Mouse (Mus musculus) cerebellum, postnatal 4 days (tissue): ENCODE data around the gene Serpina11.

Source experiments
- DNase-seq, 2 experiments: peaks; one replicate each; pipeline ENCODE4 v3.0.0; 2022; ENCODE audit warnings: low spot score in 2 of 2, mixed read lengths in 1 of 2

Serpina11 gene

DNA sequence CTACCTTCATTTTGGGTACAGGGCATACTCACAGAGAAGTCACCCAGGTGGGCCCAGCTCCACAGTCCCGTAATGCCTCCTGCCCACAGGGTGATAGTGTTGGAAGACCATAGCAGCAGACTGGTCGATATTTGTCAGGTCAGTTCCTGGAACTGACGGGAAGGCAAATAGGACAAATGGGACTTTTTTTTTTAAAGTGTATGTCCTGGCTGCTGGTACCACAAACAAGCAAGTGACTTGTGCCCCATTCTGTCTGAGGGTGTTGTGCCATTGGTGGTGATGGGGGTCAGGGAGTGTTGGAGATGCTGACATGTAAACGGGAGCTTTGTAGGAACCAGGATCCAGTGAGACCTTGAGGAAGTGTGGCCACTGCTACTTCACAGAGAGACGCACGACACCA lies at the start of gene Serpina11:
TSS of gene Serpina11 (minus strand) at position 101 of the 400 bp plus-strand sequence.
- no peak for DNase-seq

- DNase-seq = no peak
These were observed 48.4 kb upstream of the Serpina11 start for GRCm38 (mm10) chr12:104038181-104038580.

DNA sequence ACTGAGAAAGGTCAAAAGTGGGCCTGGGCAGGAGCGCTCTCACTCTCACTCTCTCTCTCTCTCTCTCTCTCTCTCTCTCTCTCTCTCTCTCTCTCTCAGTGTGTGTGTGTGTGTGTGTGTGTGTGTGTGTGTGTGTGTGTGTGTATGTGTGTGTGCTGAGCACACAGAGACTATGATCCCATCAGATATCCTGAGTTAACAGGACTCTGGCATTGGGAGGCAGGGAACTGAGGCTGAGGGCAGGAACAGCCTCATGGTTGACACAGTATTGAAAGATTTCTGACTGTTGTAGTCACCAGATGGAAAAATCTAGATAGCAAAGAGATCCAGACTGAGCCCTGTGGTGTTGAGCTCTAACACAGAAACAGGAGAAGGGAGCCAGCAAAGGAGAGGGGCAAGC lies 44.0 kb upstream of the Serpina11 start:
- no peak for DNase-seq

- DNase-seq = no peak
These were observed 40.2 kb upstream of the Serpina11 start for GRCm38 (mm10) chr12:104029986-104030385.

DNA sequence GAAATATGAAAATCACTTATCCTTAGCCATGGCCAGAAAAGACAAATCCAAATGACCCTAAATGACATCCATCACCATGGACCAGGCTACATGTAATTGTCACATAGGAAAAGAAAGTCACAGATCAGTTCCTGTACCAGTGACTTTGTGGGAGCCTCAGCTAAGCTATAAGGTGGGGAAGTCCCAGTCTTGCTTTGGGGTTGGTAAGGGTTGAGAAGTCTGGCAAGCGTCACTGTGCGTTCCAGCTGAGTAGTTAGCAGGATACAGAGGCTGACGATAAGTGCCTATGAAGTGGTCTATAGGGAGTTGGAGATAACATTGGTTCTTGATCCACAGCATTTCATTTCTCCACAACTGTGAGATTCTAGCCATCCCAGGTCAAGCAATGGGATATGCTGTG lies 25.5 kb upstream of the Serpina11 start:
- no peak for DNase-seq

- no peak for DNase-seq
These were observed 23.9 kb upstream of the Serpina11 start, which contains the start of gene Serpina9 for GRCm38 (mm10) chr12:104013620-104014019. TSS of gene Serpina9 (minus strand) at chr12:104013755.

- no peak for DNase-seq
These were observed 14.9 kb upstream of the Serpina11 start for GRCm38 (mm10) chr12:104004689-104005088.

DNA sequence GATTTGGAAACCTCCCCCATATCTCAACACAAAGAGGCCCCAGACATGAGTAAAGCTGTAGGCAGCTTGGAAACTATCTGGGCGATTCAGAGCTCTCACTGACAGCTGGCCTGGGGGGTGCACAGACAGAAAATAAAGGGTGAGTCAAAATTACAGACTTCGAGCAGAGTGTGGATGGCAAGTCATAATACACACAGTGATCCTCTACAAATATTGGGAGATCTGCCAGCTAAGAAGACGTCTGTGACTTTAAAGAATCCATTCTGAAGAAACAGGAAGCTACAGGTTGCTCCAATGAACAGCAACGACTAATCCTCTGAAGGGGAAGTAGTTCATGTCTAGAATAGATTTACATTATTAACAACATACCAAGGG lies 13.5 kb upstream of the Serpina11 start:
- no peak for DNase-seq

- DNase-seq = no peak
These were observed 12.9 kb upstream of the Serpina11 start for GRCm38 (mm10) chr12:104002569-104003237.

GRCm38 (mm10) chr12:104000594-104000993 lies 10.8 kb upstream of the Serpina11 start:
- no peak for DNase-seq

GRCm38 (mm10) chr12:103999611-104000010 lies 9.9 kb upstream of the Serpina11 start:
- no peak for DNase-seq

GRCm38 (mm10) chr12:103996513-103996912 lies 6.8 kb upstream of the Serpina11 start:
- DNase-seq = no peak

DNA sequence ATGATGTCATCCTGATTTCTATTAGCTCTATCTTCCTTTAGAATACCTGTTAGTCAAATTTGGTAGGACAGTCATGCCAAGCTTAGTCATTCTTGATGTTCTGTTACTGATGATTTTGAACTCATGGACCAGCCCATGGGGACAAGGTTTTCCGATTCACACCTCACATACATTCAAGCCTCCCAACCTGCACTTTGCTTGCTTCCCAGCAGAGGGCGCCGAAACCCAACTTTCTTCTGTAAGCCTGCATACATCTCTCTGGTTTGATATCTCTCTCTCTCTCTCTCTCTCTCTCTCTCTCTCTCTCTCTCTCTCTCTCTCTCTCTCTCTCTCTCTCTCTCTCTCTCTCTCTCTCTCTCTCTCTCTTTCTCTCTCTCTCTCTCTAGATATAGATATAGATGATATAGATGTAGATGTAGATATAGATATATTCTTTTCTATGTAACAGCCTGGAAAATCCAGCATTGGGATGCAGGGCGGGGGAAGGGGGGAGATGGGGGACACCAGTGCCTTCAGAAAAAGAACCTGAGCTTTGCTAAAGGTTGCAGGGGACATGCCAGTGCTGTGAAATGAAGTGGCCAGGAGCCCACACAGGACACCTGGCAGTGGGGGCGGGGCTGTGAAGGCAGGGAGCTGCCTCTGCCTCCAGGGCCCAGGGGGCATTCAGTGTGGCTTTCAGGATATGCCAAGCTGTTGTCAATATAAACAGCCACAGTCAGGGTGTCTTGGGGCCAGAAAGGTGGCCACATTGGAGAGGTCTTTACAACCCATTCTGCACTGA lies 5.7 kb upstream of the Serpina11 start:
- DNase-seq = peak; percentile 59 to 80

DNA sequence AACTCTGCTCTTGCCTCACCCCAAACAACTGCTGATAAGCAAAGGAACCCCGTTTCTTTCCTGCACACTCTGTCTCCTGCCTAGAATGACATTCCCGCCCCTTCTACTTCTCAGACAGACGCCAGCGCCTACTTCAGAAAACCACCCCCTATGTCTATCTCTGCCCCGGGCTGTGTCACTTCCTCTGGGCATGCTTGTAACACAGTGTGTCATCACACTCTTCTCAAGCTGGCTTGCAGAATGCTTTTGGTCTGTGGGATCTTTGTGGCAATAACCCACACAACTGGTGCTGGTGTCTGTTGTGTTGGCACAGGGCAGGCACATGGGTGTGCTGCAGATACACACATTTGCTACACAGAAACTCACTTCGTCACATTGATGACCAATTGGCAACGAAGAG lies 3.2 kb upstream of the Serpina11 start:
- DNase-seq = no peak

GRCm38 (mm10) chr12:103989514-103989767 lies 316 bp downstream of the Serpina11 start:
- no peak for DNase-seq

GRCm38 (mm10) chr12:103988754-103989513 lies 823 bp downstream of the Serpina11 start:
- no peak for DNase-seq

- DNase-seq = no peak
These were observed 3.9 kb downstream of the Serpina11 start for GRCm38 (mm10) chr12:103985868-103986267.

- peak in 1 of 2 experiments; percentile 63 for DNase-seq
These were observed 4.8 kb downstream of the Serpina11 start for GRCm38 (mm10) chr12:103984935-103985334.

GRCm38 (mm10) chr12:103981646-103982360 lies 8.0 kb downstream of the Serpina11 start:
- DNase-seq = no peak

- no peak for DNase-seq
These were observed 11.5 kb downstream of the Serpina11 start for GRCm38 (mm10) chr12:103978294-103978693.

- peak in 1 of 2 experiments; percentile 10 for DNase-seq
These were observed 11.9 kb downstream of the Serpina11 start for GRCm38 (mm10) chr12:103977846-103978245.

- DNase-seq = no peak
These were observed 12.7 kb downstream of the Serpina11 start for GRCm38 (mm10) chr12:103977060-103977459.
